Mouse (Mus musculus) layer of hippocampus, adult 11-12 months (tissue): Measurements from ENCODE around the gene Cep128.

Experiments
- DNase-seq: peaks from one replicate; pipeline ENCODE4 v3.0.0; 2022; ENCODE audit warnings: low spot score

Cep128 gene

GRCm38 (mm10) chr12:91176808-91177526 lies 207.2 kb downstream of the Cep128 start:
- DNase-seq, result no peak

DNA sequence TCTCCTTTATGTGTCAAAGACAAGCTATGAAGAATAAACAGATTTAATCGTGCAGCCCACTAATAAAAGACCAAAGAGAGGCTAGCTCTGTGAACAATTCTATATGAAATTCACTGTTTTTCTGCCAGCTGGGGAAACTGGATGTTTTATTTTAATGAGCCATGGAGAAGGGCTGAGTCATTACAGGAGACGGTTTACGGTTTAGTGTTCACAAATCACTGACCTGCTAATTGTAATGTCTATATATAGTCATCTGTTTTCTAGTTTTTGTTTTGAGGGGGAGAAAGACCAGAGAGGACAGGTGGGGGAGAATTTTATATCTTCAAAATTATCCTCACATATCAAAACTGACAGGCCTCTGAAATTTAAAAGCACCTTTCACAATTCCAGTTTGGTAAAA lies 212.6 kb downstream of the Cep128 start:
- DNase-seq, result no peak

DNA sequence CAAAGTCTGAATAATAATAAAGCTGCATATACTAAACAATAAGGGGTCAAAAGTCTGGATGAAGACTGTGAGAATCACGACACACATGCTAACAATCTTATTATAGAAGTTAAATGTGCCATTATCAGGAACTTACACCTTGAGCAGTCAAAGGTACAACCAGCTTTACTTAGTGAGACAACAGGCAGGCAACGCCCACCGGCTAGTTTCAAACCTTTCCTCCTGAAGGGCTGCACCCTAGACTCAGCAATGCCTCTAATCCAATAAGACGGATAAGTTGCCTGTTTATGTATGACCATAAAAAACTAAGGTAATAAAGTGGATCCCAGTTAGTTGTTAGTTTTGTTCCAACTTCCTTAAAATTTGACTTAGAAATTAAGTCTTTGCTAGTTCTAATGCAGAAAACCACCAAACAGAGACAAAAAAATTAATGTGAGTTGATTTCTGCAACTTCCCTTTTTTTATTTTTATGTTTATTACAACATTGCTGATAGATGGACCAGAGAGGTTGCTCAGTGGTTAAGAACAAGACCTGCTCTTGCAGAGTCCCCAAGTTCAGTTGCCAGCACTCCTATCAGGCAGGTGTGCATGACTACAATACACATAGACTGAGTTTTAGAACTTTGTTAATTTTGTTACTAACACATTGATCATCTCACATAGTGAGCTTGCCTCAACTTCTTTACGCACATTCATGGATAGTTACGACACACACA lies 223.0 kb downstream of the Cep128 start:
- no peak for DNase-seq

GRCm38 (mm10) chr12:91158481-91158880 lies 225.7 kb downstream of the Cep128 start:
- DNase-seq, result no peak

GRCm38 (mm10) chr12:91154052-91154451 lies 230.2 kb downstream of the Cep128 start:
- no peak for DNase-seq

DNA sequence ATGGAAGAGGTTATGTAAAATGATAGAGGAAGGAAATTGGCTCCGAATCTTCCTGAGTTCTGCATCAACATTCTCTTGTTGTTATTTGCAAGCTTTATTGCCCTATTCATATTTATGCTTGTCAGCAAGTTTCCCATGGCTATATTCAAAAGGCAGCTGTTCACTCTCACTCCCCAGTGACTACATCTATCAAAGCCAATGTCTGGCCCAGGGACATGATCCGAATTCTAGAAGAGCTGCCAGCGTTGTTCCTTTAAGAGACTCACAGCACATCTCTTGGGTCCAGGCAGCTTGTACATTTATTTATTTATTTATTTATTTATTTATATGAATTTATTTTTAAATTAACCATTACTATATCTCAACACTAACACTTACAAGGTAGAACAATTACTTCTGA lies 235.1 kb downstream of the Cep128 start:
- no peak for DNase-seq

GRCm38 (mm10) chr12:91134740-91135517 lies 249.3 kb downstream of the Cep128 start:
- no peak for DNase-seq

GRCm38 (mm10) chr12:91115054-91115453 lies 269.2 kb downstream of the Cep128 start:
- DNase-seq, result no peak

GRCm38 (mm10) chr12:91103316-91103715 lies 280.9 kb downstream of the Cep128 start:
- DNase-seq, result no peak

DNA sequence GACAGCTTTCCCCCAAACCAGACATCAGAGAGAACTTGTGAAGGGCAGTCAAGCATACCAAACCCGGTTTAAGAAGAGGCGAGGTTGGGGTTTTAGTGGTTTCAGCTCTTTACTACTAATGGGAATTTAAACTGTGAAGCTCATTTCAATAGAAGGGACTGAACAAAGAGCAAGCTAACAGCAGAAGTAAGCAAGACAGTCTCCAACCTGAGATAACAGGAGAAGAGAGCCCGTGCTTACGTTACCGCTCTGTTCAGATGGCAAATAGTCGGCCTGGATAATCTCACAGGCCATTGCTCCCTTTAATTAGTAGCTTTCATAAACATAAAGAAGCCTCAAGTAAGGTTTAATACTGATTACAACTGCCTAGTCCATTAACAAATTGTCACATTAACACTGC lies 286.3 kb downstream of the Cep128 start:
- DNase-seq, result no peak

DNA sequence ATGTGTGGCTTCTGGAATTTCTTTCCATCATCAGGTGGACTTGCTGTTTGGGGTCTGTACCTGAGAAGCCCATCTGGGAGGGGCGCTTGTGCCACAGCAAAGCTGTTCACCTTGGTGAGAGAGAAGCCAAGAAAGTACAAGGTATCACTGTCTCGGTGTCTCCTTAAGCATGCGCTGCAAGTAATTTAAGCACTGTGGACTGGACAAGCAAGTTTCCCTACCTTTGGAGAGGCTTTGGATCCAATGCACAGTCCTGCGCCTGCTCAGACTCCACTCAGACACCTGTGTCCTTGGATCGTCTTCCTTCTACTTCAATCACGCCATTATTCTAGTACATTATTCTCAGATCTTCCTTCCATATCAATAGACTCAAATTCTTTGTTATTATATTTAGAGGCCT lies 288.0 kb downstream of the Cep128 start:
- DNase-seq, result no peak

DNA sequence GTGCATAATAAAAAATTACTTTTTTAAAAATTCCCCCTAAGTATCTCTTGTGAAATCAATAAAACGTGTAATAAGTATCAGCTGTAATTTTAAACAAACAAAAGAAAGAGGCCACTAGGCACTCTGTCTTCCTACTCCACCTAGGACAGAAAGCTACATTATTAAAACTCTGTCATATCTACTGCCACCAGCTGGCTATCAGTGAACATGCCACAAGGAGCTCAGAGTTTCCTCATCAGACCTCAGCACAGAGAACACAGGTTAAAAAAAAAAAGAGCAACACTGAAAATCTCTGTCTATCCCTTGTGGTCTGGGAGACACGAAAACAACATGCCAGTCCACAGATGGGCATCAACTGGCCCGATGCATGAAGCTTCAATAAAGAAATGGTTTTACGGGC lies 295.9 kb downstream of the Cep128 start:
- DNase-seq, result peak; percentile 26

DNA sequence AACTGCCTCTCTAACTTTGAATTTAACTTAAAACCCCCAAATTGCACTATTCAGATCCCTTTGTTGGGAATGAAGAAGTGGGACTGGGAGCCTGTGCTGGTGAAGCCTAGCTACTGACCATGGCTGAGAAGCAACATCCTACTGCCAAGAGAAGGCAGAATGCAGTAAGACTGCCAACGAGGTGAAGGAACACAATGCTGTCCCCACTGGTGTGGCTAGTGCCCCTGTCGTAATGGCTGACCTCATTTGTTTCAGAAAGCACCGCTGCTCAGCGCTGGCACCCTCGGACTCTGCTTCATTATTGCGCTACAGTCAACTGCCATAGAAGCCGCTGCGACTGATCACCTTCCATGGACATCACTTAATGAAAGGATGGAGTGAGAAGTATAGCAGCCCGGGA lies 298.2 kb downstream of the Cep128 start:
- DNase-seq, result no peak

GRCm38 (mm10) chr12:91075600-91075999 lies 308.6 kb downstream of the Cep128 start:
- DNase-seq, result no peak

DNA sequence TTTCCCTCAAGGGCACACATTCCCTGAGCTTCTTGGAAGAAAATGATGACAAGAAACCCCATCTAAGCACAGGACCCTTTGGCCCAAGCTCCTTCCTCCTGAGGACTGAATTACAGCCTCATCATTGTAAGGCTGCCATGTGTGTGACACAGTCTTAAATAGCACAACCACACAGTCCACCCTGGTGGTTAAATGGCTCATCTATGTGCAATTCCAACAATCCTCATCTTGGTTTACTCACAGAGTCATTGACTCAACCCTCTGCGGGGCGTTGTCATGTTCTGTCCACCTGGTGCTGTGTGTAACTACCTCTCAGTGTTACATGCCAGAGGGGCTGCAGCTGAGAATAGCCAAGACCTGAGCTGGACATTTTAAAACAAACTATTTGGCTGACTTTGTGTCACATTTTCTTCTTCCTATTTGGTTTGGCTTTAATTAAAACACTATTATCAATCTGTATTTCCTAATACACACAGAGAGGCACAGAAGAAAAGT lies 313.6 kb downstream of the Cep128 start:
- no peak for DNase-seq

- DNase-seq, result no peak
These were observed 317.1 kb downstream of the Cep128 start for GRCm38 (mm10) chr12:91067083-91067441.

DNA sequence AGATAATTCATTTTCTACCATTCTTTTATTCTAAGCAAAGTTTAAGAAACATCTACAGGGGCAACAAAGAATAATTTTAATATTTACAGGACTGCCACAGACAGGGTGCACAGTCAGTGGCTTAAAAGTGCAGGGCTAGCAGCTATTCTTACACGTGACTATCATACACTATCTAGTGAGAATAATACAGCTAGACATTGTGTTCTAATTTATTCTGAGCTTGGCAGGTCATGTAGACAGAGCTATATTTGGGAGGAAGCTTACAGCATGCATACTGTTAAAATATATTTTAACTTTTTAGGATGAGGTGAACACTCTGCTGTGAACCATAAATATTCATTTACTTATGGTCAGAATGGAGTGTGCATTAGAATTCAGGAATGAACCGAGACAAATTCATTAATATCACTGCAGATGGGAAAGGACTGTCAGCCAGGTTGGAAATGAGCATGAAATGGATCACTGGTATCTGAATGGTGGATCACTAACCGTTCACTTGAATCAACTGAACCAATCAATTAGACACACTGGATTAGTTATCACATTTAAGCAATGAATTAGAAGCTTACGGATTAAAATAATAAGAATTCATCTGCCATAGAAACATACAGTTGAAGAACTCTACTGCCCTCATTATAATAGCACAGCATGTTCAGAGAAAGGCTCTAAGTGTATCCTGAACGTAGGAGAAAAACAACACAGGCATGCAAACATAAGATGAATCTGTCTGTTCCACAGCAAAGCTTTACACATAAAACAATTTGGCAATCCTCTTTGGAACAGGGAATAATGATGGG lies 317.7 kb downstream of the Cep128 start:
- DNase-seq, result no peak

- DNase-seq, result no peak
These were observed 318.8 kb downstream of the Cep128 start for GRCm38 (mm10) chr12:91065423-91065822.

- no peak for DNase-seq
These were observed 319.7 kb downstream of the Cep128 start for GRCm38 (mm10) chr12:91064368-91064999.

DNA sequence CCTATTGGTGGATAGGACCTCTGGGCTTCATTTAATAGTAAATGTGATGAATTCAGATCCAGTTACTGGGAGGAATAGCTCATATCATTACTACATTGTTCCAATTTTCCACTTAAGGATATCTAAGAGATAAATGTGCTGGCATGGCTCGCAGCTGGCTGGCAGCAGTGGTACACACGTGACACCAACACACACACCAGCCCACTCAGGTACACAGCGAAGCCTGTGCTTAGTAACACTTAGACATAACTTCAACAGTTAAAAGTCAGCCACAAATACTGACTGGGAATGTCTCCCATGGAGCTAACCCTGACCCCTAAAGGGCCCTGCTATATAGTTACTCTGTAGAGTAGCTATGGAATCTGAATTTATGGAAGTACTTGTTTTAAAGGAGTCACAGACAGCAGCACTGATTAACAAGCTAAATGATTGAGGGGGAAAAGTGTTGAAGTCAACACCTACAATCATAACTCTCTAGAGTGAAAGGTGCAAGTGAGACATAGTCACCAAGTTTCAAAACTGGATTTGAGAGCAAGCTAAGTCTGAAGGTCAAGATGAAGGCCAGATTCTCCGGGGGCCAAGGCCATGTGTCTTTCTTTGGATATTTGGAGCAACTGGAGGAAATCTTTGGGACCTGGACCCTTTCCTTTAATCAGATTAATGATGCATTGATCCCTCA lies 320.7 kb downstream of the Cep128 start:
- no peak for DNase-seq

- no peak for DNase-seq
These were observed 321.5 kb downstream of the Cep128 start for GRCm38 (mm10) chr12:91062681-91063080.
